In genomic region chr14:26550712-26551111, GRCm38 (mm10) we compare ENCODE assay signal across 17 mouse cellular contexts.
"Had no signal": no experiment of that assay in that cellular context is flagged by ENCODE, and none has a peak within 500 bp of the region (broad histone marks: within the 10 kb centered on the region; RNA-seq: fewer than 3 reads in every experiment).

No protein-coding gene starts in this region.

- H3K27ac ChIP-seq: lung, embryonic 15.5 days; macrophage; midbrain, embryonic 13.5 days; midbrain, embryonic 15.5 days; neural tube, embryonic 12.5 days; stomach, embryonic 15.5 days; stomach, postnatal 0 days had no signal

- H3K4me2 ChIP-seq: lung, embryonic 15.5 days; midbrain, embryonic 11.5 days; midbrain, embryonic 13.5 days; midbrain, embryonic 15.5 days; neural tube, embryonic 12.5 days; stomach, embryonic 15.5 days had no signal

- H3K27me3 ChIP-seq: lung, embryonic 15.5 days; midbrain, embryonic 13.5 days; midbrain, embryonic 15.5 days; neural tube, embryonic 12.5 days; stomach, embryonic 15.5 days had no signal

- DNase-seq: lung, adult 2 months; lung, postnatal 14 days; lung, postnatal 36 days; right cerebral cortex, postnatal 14 days; thymus, adult 2 months; thymus, postnatal 25 days; thymus, postnatal 4 days had no signal

- H3K9ac ChIP-seq: lung, embryonic 15.5 days; midbrain, embryonic 13.5 days; midbrain, embryonic 15.5 days; neural tube, embryonic 12.5 days; stomach, embryonic 15.5 days had no signal

- H3K36me3 ChIP-seq: lung, embryonic 15.5 days; midbrain, embryonic 13.5 days; midbrain, embryonic 15.5 days; neural tube, embryonic 12.5 days; stomach, embryonic 15.5 days had no signal

- H3K9me3 ChIP-seq: lung, embryonic 15.5 days; midbrain, embryonic 13.5 days; midbrain, embryonic 15.5 days; neural tube, embryonic 12.5 days; stomach, embryonic 15.5 days had no signal

- H3K4me1 ChIP-seq: lung, embryonic 15.5 days; midbrain, embryonic 13.5 days; midbrain, embryonic 15.5 days; neural tube, embryonic 12.5 days; stomach, embryonic 15.5 days had no signal

- H3K4me3 ChIP-seq: lung, embryonic 15.5 days; megakaryocyte, embryonic 14.5 days; midbrain, embryonic 13.5 days; midbrain, embryonic 15.5 days; neural tube, embryonic 12.5 days; stomach, embryonic 15.5 days had no signal

- ATAC-seq: lung, postnatal 0 days; midbrain, embryonic 13.5 days; midbrain, embryonic 15.5 days had no signal
